Mouse (Mus musculus): ENCODE measurements around the gene Pgpep1. TPM values are rescaled to one million over a fixed set of nuclear protein-coding genes. Genes with fewer than 3 reads are reported as not detected.

Gene Pgpep1
- polyA plus RNA-seq, 1 experiment from 2014 or later, result 60.3 TPM

- ATAC-seq, result no peak
- peaks cover 19% of the 10 kb centered on the region for H3K4me1 ChIP-seq (replicated peaks; ENCODE audit: control insufficient read depth, insufficient read depth, low read length)
- no peak overlapping the region for H3K9ac ChIP-seq (replicated peaks; ENCODE audit: low read depth, low read length)
- WGBS, result 62% methylated on average over 10 of the region's 10 CpGs
- H3K9me3 ChIP-seq (ENCODE audit: control insufficient read depth, low read length), result no peaks in the 10 kb centered on the region
- H3K4me2 ChIP-seq (ENCODE audit: low read length), result no peak overlapping the region
- H3K4me3 ChIP-seq (replicated peaks; ENCODE audit: low read length), result no peak overlapping the region
- peak overlapping the region; percentile 13; the same call in 1 of the 2 replicates for H3K27ac ChIP-seq (ENCODE audit: low read length)
- no peaks in the 10 kb centered on the region for H3K36me3 ChIP-seq (ENCODE audit: control insufficient read depth, insufficient read depth)
- H3K27me3 ChIP-seq (replicated peaks; ENCODE audit: control insufficient read depth, insufficient read depth, low read length), result no peaks in the 10 kb centered on the region
Observed at GRCm38 (mm10) chr8:70671615-70672324, 11.6 kb upstream of the Pgpep1 start.

- no peak overlapping the region for H3K27ac ChIP-seq (ENCODE audit: low read length)
- WGBS, result 60% methylated on average over 5 of the region's 5 CpGs
- H3K4me2 ChIP-seq (ENCODE audit: low read length), result no peak overlapping the region
- H3K27me3 ChIP-seq (replicated peaks; ENCODE audit: control insufficient read depth, insufficient read depth, low read length), result no peaks in the 10 kb centered on the region
- H3K9me3 ChIP-seq (ENCODE audit: control insufficient read depth, low read length), result no peaks in the 10 kb centered on the region
- H3K9ac ChIP-seq (replicated peaks; ENCODE audit: low read depth, low read length), result no peak overlapping the region
- peak; percentile 71 for ATAC-seq
- H3K36me3 ChIP-seq (ENCODE audit: control insufficient read depth, insufficient read depth), result no peaks in the 10 kb centered on the region
- H3K4me3 ChIP-seq (replicated peaks; ENCODE audit: low read length), result no peak overlapping the region
- no peaks in the 10 kb centered on the region for H3K4me1 ChIP-seq (replicated peaks; ENCODE audit: control insufficient read depth, insufficient read depth, low read length)
Observed at GRCm38 (mm10) chr8:70667071-70667470, 6.9 kb upstream of the Pgpep1 start.

- Histone ChIP-seq H3K4me3 (replicated peaks; ENCODE audit: low read length) (no peak overlapping the region), H3K9me3 (ENCODE audit: control insufficient read depth, low read length) (no peaks in the 10 kb centered on the region), H3K36me3 (ENCODE audit: control insufficient read depth, insufficient read depth) (no peaks in the 10 kb centered on the region), H3K4me2 (ENCODE audit: low read length) (no peak overlapping the region), H3K27me3 (replicated peaks; ENCODE audit: control insufficient read depth, insufficient read depth, low read length) (no peaks in the 10 kb centered on the region), H3K4me1 (replicated peaks; ENCODE audit: control insufficient read depth, insufficient read depth, low read length) (no peaks in the 10 kb centered on the region; the same call in 1 of the 2 replicates), H3K27ac (ENCODE audit: low read length) (no peak overlapping the region), H3K9ac (replicated peaks; ENCODE audit: low read depth, low read length) (no peak overlapping the region)
- 79% methylated on average over 2 of the region's 2 CpGs for WGBS
- no peak for ATAC-seq
Observed at GRCm38 (mm10) chr8:70665599-70665998, 5.4 kb upstream of the Pgpep1 start.

- H3K4me3 ChIP-seq (replicated peaks; ENCODE audit: low read length), result no peak overlapping the region
Observed at GRCm38 (mm10) chr8:70664631-70665030, 4.4 kb upstream of the Pgpep1 start.

GRCm38 (mm10) chr8:70663691-70664090 is 3.5 kb upstream of the Pgpep1 start:
- no peak overlapping the region for H3K4me2 ChIP-seq (ENCODE audit: low read length)
- no peak for ATAC-seq
- H3K9ac ChIP-seq (replicated peaks; ENCODE audit: low read depth, low read length), result no peak overlapping the region
- 39% methylated on average over 4 of the region's 4 CpGs for WGBS
- no peak overlapping the region for H3K27ac ChIP-seq (ENCODE audit: low read length)
- no peaks in the 10 kb centered on the region for H3K27me3 ChIP-seq (replicated peaks; ENCODE audit: control insufficient read depth, insufficient read depth, low read length)
- peaks cover 15% of the 10 kb centered on the region for H3K4me1 ChIP-seq (replicated peaks; ENCODE audit: control insufficient read depth, insufficient read depth, low read length)
- H3K9me3 ChIP-seq (ENCODE audit: control insufficient read depth, low read length), result no peaks in the 10 kb centered on the region
- H3K4me3 ChIP-seq (replicated peaks; ENCODE audit: low read length), result no peak overlapping the region
- no peaks in the 10 kb centered on the region for H3K36me3 ChIP-seq (ENCODE audit: control insufficient read depth, insufficient read depth)

More at GRCm38 (mm10) chr8:70664631-70665030, 4.4 kb upstream of the Pgpep1 start:
- no peak overlapping the region for H3K27ac ChIP-seq (ENCODE audit: low read length)
- no peaks in the 10 kb centered on the region for H3K36me3 ChIP-seq (ENCODE audit: control insufficient read depth, insufficient read depth)
- no peaks in the 10 kb centered on the region for H3K27me3 ChIP-seq (replicated peaks; ENCODE audit: control insufficient read depth, insufficient read depth, low read length)
- H3K4me2 ChIP-seq (ENCODE audit: low read length), result no peak overlapping the region
- peaks cover 9% of the 10 kb centered on the region for H3K4me1 ChIP-seq (replicated peaks; ENCODE audit: control insufficient read depth, insufficient read depth, low read length)
- H3K9me3 ChIP-seq (ENCODE audit: control insufficient read depth, low read length), result no peaks in the 10 kb centered on the region
- WGBS, result 88% methylated on average over 2 of the region's 3 CpGs
- no peak for ATAC-seq
- H3K9ac ChIP-seq (replicated peaks; ENCODE audit: low read depth, low read length), result no peak overlapping the region

- under 1% methylated on average over 44 of the region's 44 CpGs for WGBS
- Histone ChIP-seq H3K4me3 (replicated peaks; ENCODE audit: low read length) (peak overlapping the region; percentile 63), H3K36me3 (ENCODE audit: control insufficient read depth, insufficient read depth) (no peaks in the 10 kb centered on the region), H3K9ac (replicated peaks; ENCODE audit: low read depth, low read length) (peak overlapping the region; percentile 77), H3K27ac (ENCODE audit: low read length) (peak overlapping the region; percentile 45; the same call in 1 of the 2 replicates), H3K9me3 (ENCODE audit: control insufficient read depth, low read length) (no peaks in the 10 kb centered on the region), H3K4me1 (replicated peaks; ENCODE audit: control insufficient read depth, insufficient read depth, low read length) (peaks cover 33% of the 10 kb centered on the region), H3K4me2 (ENCODE audit: low read length) (peak overlapping the region; percentile 85), H3K27me3 (replicated peaks; ENCODE audit: control insufficient read depth, insufficient read depth, low read length) (no peaks in the 10 kb centered on the region)
- peak; percentile 92 for ATAC-seq
Observed at GRCm38 (mm10) chr8:70659604-70660272, 450 bp downstream of the Pgpep1 start.

GRCm38 (mm10) chr8:70658897-70659603 is 1.1 kb downstream of the Pgpep1 start:
- Histone ChIP-seq H3K27ac (ENCODE audit: low read length) (0 out of 2 replicates have a peak overlapping the region, but pooled peaks have one; percentile 0), H3K4me1 (replicated peaks; ENCODE audit: control insufficient read depth, insufficient read depth, low read length) (peaks cover 33% of the 10 kb centered on the region), H3K9ac (replicated peaks; ENCODE audit: low read depth, low read length) (peak overlapping the region; percentile 77), H3K27me3 (replicated peaks; ENCODE audit: control insufficient read depth, insufficient read depth, low read length) (no peaks in the 10 kb centered on the region), H3K4me3 (replicated peaks; ENCODE audit: low read length) (peak overlapping the region; percentile 63), H3K36me3 (ENCODE audit: control insufficient read depth, insufficient read depth) (no peaks in the 10 kb centered on the region), H3K9me3 (ENCODE audit: control insufficient read depth, low read length) (no peaks in the 10 kb centered on the region), H3K4me2 (ENCODE audit: low read length) (peak overlapping the region; percentile 85)
- ATAC-seq, result no peak
- WGBS, result 2% methylated on average over 31 of the region's 31 CpGs

GRCm38 (mm10) chr8:70657739-70658138 is 2.4 kb downstream of the Pgpep1 start:
- no peaks in the 10 kb centered on the region for H3K27me3 ChIP-seq (replicated peaks; ENCODE audit: control insufficient read depth, insufficient read depth, low read length)
- no peak for ATAC-seq
- no peaks in the 10 kb centered on the region for H3K9me3 ChIP-seq (ENCODE audit: control insufficient read depth, low read length)
- no peaks in the 10 kb centered on the region for H3K36me3 ChIP-seq (ENCODE audit: control insufficient read depth, insufficient read depth)
- H3K4me2 ChIP-seq (ENCODE audit: low read length), result peak overlapping the region; percentile 85; the same call in 1 of the 2 replicates
- H3K4me3 ChIP-seq (replicated peaks; ENCODE audit: low read length), result no peak overlapping the region
- peak overlapping the region; percentile 5; the same call in 1 of the 2 replicates for H3K27ac ChIP-seq (ENCODE audit: low read length)
- no peak overlapping the region for H3K9ac ChIP-seq (replicated peaks; ENCODE audit: low read depth, low read length)
- peaks cover 33% of the 10 kb centered on the region for H3K4me1 ChIP-seq (replicated peaks; ENCODE audit: control insufficient read depth, insufficient read depth, low read length)
- WGBS, result 85% methylated on average over 2 of the region's 2 CpGs

GRCm38 (mm10) chr8:70657214-70657613 is 3.0 kb downstream of the Pgpep1 start:
- H3K27ac ChIP-seq (ENCODE audit: low read length), result peak overlapping the region; percentile 75; the same call in 1 of the 2 replicates

More at GRCm38 (mm10) chr8:70657214-70657613, 3.0 kb downstream of the Pgpep1 start:
- no peak overlapping the region for H3K4me3 ChIP-seq (replicated peaks; ENCODE audit: low read length)
- H3K4me1 ChIP-seq (replicated peaks; ENCODE audit: control insufficient read depth, insufficient read depth, low read length), result peaks cover 33% of the 10 kb centered on the region
- H3K27me3 ChIP-seq (replicated peaks; ENCODE audit: control insufficient read depth, insufficient read depth, low read length), result no peaks in the 10 kb centered on the region
- ATAC-seq, result no peak
- no peaks in the 10 kb centered on the region for H3K9me3 ChIP-seq (ENCODE audit: control insufficient read depth, low read length)
- WGBS, result 94% methylated on average over 3 of the region's 3 CpGs
- H3K4me2 ChIP-seq (ENCODE audit: low read length), result no peak overlapping the region
- H3K36me3 ChIP-seq (ENCODE audit: control insufficient read depth, insufficient read depth), result no peaks in the 10 kb centered on the region
- no peak overlapping the region for H3K9ac ChIP-seq (replicated peaks; ENCODE audit: low read depth, low read length)

All from forebrain, embryonic 16.5 days (tissue).